Mouse (Mus musculus): Measurements from ENCODE around the gene Clcn2. TPM values are rescaled to one million over a fixed set of nuclear protein-coding genes. Genes with fewer than 3 reads are reported as not detected.

The Clcn2 gene
- 5.9 TPM for total RNA-seq (2023)

DNA sequence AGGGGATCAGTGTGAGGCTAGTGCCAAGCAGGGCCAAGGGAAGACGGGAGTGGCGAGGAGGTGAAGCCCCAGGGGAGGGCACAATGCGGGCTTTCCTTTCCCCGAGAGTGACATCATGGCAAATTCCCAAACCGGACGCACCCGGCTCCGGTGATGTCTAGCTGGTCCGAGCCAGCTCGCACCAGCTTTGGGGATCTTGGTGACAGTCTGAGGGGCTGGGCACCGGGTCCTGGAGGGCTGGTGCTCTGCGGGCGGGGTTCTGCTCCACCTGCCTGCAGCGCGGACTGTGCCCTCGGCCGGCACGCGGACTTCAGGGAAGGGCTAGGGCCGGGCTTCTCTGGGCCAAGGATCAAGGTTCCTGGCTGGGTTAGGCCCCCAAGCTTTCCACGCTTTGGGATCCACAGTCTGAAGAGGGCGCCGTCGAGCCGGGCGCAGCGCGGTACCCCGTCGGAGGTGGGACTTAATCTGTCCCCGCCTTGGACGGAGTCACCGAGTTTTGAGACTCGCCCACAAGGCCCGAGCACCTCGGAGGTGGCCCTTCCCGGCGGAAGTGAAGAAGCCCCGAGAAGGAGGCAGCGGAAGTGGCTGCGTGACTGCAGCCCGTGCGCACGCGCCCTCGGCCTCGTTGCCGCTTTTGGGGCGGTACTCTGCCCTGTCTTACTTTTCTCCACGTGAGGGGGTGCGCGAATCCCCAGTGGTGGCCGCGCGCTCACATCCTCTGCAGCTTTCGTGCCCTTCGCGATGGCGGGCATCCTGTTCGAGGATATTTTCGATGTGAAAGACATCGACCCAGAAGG, at the start of gene Clcn2, which contains the start of gene Polr2h:
Gene Clcn2 (minus strand): TSS at position 566 of the 797 bp plus-strand sequence.
Gene Polr2h (plus strand): TSS at position 485 of the 797 bp plus-strand sequence.

GRCm38 (mm10) chr16:20733731-20734730, 16.5 kb upstream of the Clcn2 start, which contains the start of gene Thpo:
TSS of gene Thpo (minus strand) at chr16:20734511.

GRCm38 (mm10) chr16:20732925-20733730, 15.6 kb upstream of the Clcn2 start, which contains the start of gene Chrd:
TSS of gene Chrd (plus strand) at chr16:20733127.

GRCm38 (mm10) chr16:20693111-20693701, 24.3 kb downstream of the Clcn2 start, which contains the start of gene Fam131a:
TSS of gene Fam131a (plus strand) at chr16:20693241.

DNA sequence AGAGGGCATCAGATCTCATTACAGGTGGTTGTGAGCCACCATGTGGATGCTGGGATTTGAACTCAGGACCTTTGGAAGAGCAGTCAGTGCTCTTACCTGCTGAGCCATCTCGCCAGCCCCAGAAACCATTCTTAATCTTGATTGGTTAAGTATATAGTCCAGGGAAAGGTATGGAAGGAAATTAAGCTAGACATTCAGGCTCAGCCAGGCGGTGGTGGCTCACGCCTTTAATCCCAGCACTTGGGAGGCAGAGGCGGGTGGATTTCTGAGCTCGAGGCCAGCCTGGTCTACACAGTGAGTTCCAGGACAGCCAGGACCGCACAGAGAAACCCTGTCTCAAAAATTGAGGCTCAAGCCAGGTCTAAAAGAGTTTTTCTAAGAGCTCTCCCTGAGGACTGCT, 49.5 kb downstream of the Clcn2 start, which contains the start of gene Eif4g1:
Gene Eif4g1 (plus strand): TSS at position 301 of the 400 bp plus-strand sequence.

Other genes with a start within 250 kb of the Clcn2 start
- 57.6 TPM for gene Eif2b5, start 218.9 kb downstream of the Clcn2 start, total RNA-seq (2023)
- 39.1 TPM for gene Dvl3, start 200.8 kb downstream of the Clcn2 start, total RNA-seq (2023)
- gene Ap2m1, start 182.3 kb downstream of the Clcn2 start, total RNA-seq (2023), result 175 TPM
- gene Abcf3, start 169.2 kb downstream of the Clcn2 start, total RNA-seq (2023), result 116 TPM
- 1.3 TPM for gene Vwa5b2, start 128.3 kb downstream of the Clcn2 start, total RNA-seq (2023)
- 9.0 TPM for gene Eef1akmt4, start 106.2 kb downstream of the Clcn2 start, total RNA-seq (2023)
- not detected for gene Gm49333, start 106.1 kb downstream of the Clcn2 start, total RNA-seq (2023)
- gene Alg3, start 106.0 kb downstream of the Clcn2 start, total RNA-seq (2023), result 11.4 TPM
- gene Camk2n2, start 96.5 kb downstream of the Clcn2 start, total RNA-seq (2023), result not detected
- gene Ece2, start 87.9 kb downstream of the Clcn2 start, total RNA-seq (2023), result not detected
- gene Psmd2, start 66.1 kb downstream of the Clcn2 start, total RNA-seq (2023), result 111 TPM
- 335 TPM for gene Eif4g1, start 49.4 kb downstream of the Clcn2 start, total RNA-seq (2023)
- gene Fam131a, start 24.5 kb downstream of the Clcn2 start, total RNA-seq (2023), result 0.62 TPM
- gene Polr2h, start 81 bp downstream of the Clcn2 start, total RNA-seq (2023), result 16.2 TPM
- not detected for gene Chrd, start 15.4 kb upstream of the Clcn2 start, total RNA-seq (2023)
- not detected for gene Thpo, start 16.8 kb upstream of the Clcn2 start, total RNA-seq (2023)